Mouse (Mus musculus): ENCODE results near the gene Prim2.

DNA sequence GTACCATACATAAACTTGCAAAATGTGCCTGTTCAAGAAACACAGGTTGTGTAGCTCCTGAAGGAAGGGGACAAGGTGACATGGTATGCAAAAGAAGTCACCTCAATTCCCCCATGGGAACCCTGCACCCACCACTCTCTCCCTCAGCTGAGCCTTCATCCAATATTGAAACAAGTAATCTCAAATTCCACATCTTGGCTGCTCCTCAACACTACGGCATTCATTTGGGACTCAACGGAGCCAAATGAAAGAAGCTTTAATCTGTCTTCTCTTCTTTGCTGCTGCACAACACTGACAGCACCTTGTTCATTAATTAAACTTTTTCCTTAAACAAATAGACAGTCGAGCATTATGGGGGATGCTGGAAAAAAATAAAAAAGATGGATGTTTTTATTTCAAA lies 174.0 kb downstream of the Prim2 start:
- TF ChIP-seq CTCF (IDR thresholded peaks at IDR 0.05; ENCODE audit: extremely low read depth, insufficient read length, insufficient replicate concordance, low read depth, low read length) (no peak), POLR2A (IDR thresholded peaks at IDR 0.05; ENCODE audit: low read depth, low read length) (no peak)

Measured in small intestine, adult 2 months (tissue).